Mouse (Mus musculus) brain, embryonic 14.5 days (tissue): ENCODE data around the gene Mettl9.

Source experiments
- CTCF ChIP-seq: fragments of 200-500 bp; IDR thresholded peaks from 2 replicates; pipeline ENCODE4 v1.5.1; 2012; ENCODE audit warnings: inconsistent platforms, mild to moderate bottlenecking, moderate library complexity, borderline replicate concordance; ENCODE audit not compliant: insufficient read depth, insufficient read length; ENCODE audit errors: extremely low read depth
- POLR2A ChIP-seq: fragments of 200-500 bp; IDR thresholded peaks from 2 replicates; pipeline ENCODE4 v1.6.1; 2012; ENCODE audit warnings: mild to moderate bottlenecking, inconsistent platforms, borderline replicate concordance; ENCODE audit not compliant: poor library complexity, insufficient read depth, insufficient read length, severe bottlenecking; ENCODE audit errors: extremely low read depth

DNA sequence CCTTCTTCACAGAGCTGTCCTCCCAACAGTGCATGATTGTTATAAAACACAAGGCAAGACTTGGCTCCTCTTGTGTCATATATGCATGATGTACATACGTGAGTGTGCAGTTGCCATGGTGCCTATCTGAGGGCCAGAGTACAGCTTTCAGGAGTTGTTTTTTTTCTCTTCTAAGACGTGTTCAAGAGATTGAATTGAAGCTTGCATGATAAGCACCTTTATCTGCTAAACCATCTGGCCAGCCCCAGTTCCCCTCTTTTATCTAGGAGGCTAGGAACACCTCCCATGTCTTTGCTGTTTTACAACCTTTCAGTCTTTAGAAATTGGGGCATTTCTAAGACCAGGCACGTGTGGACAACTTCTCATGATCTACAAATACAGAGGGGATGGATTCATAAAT lies 77.5 kb downstream of the Mettl9 start:
- TF ChIP-seq POLR2A (no peak), CTCF (no peak)
